Mouse (Mus musculus): ENCODE measurements around the gene Amotl2.
A peak's percentile ranks its signal among the peaks of the same experiment; 100 is the strongest.

The Amotl2 gene

GRCm38 (mm10) chr9:102719936-102720566, 3.6 kb downstream of the Amotl2 start:
- no peak for DNase-seq

- no peak for DNase-seq
Observed at GRCm38 (mm10) chr9:102720567-102721167, 4.2 kb downstream of the Amotl2 start.

- DNase-seq, result no peak
Observed at GRCm38 (mm10) chr9:102721406-102721978, 5.0 kb downstream of the Amotl2 start.

- no peak for DNase-seq
Observed at GRCm38 (mm10) chr9:102722071-102722561, 5.6 kb downstream of the Amotl2 start.

GRCm38 (mm10) chr9:102722750-102723149, 6.3 kb downstream of the Amotl2 start:
- DNase-seq, result no peak

- DNase-seq, result no peak
Observed at GRCm38 (mm10) chr9:102723241-102723709, 6.8 kb downstream of the Amotl2 start.

- DNase-seq, result peak; percentile 40 to 60
Observed at GRCm38 (mm10) chr9:102723990-102724461, 7.6 kb downstream of the Amotl2 start.

GRCm38 (mm10) chr9:102724942-102725341, 8.5 kb downstream of the Amotl2 start:
- DNase-seq, result no peak

- DNase-seq, result peak; percentile 53 to 68
Observed at GRCm38 (mm10) chr9:102725958-102726654, 9.6 kb downstream of the Amotl2 start.

- no peak for DNase-seq
Observed at GRCm38 (mm10) chr9:102726811-102727210, 10.3 kb downstream of the Amotl2 start.

GRCm38 (mm10) chr9:102727662-102728468, 11.4 kb downstream of the Amotl2 start:
- no peak for DNase-seq

- DNase-seq, result no peak
Observed at GRCm38 (mm10) chr9:102728469-102728747, 11.9 kb downstream of the Amotl2 start.

- DNase-seq, result no peak
Observed at GRCm38 (mm10) chr9:102729093-102729845, 12.8 kb downstream of the Amotl2 start.

- no peak for DNase-seq
Observed at GRCm38 (mm10) chr9:102729876-102730413, 13.5 kb downstream of the Amotl2 start.

- no peak for DNase-seq
Observed at GRCm38 (mm10) chr9:102731044-102731471, 14.6 kb downstream of the Amotl2 start.

- no peak for DNase-seq
Observed at GRCm38 (mm10) chr9:102731574-102732175, 15.2 kb downstream of the Amotl2 start.

- no peak for DNase-seq
Observed at GRCm38 (mm10) chr9:102732326-102732865, 15.9 kb downstream of the Amotl2 start.

- no peak for DNase-seq
Observed at GRCm38 (mm10) chr9:102733459-102733858, 17.0 kb downstream of the Amotl2 start.

GRCm38 (mm10) chr9:102733999-102734738, 17.7 kb downstream of the Amotl2 start:
- no peak for DNase-seq

GRCm38 (mm10) chr9:102734739-102735075, 18.2 kb downstream of the Amotl2 start:
- no peak for DNase-seq
